Mouse (Mus musculus) ES-E14 (cell line): ENCODE measurements around the gene Ppp1r15a. TPM values are rescaled to one million over a fixed set of nuclear protein-coding genes. Genes with fewer than 3 reads are reported as not detected.

Experiments
- DNase-seq: peaks from one replicate; pipeline ENCODE4 v3.0.0-alpha.2; 2013; ENCODE audit warnings: low read depth, low spot score
- H3K27ac ChIP-seq: 2 replicates; pipeline ENCODE4 v1.5.1; 2012; ENCODE audit warnings: low read depth, mild to moderate bottlenecking, low read length, moderate library complexity, mixed read lengths; ENCODE audit not compliant: poor library complexity, insufficient read depth, severe bottlenecking
- H3K36me3 ChIP-seq: 2 replicates; pipeline ENCODE4 v1.6.1; 2012; ENCODE audit warnings: mild to moderate bottlenecking, low read length, moderate library complexity, mixed read lengths; ENCODE audit not compliant: control insufficient read depth, poor library complexity, insufficient read depth, severe bottlenecking
- H3K4me1 ChIP-seq, 2 experiments: fragments of 150-350 bp in 1 of 2; sonication (generic) in 1 of 2; 2 replicates each; pipeline ENCODE4 v1.6.1; 2012; ENCODE audit warnings: low read length in 2 of 2, mild to moderate bottlenecking in 1 of 2, mixed read lengths in 1 of 2; ENCODE audit not compliant: control insufficient read depth in 2 of 2, insufficient read depth in 2 of 2, poor library complexity in 1 of 2
- H3K4me3 ChIP-seq, 2 experiments: fragments of 150-350 bp in 1 of 2; sonication (generic) in 1 of 2; 2 replicates each; pipeline ENCODE4 v1.5.1; 2012; ENCODE audit warnings: low read length in 2 of 2, low read depth in 1 of 2, mild to moderate bottlenecking in 1 of 2, mixed read lengths in 1 of 2; ENCODE audit not compliant: insufficient read depth in 1 of 2, poor library complexity in 1 of 2, severe bottlenecking in 1 of 2
- H3K9ac ChIP-seq: 2 replicates; pipeline ENCODE4 v1.6.1; 2012; ENCODE audit warnings: low read depth, mild to moderate bottlenecking, low read length, mixed read lengths; ENCODE audit not compliant: poor library complexity, insufficient read depth, severe bottlenecking
- H3K9me3 ChIP-seq: fragments of 150-350 bp; sonication (generic); 2 replicates; pipeline ENCODE4 v1.6.1; 2012; ENCODE audit warnings: low read depth, mild to moderate bottlenecking, low read length; ENCODE audit not compliant: control insufficient read depth, insufficient read depth
- CHD2 ChIP-seq: IDR thresholded peaks from 2 replicates; pipeline ENCODE4 v1.6.1; 2014; ENCODE audit warnings: mild to moderate bottlenecking, low read depth, low read length, inconsistent platforms
- HCFC1 ChIP-seq: IDR thresholded peaks from 2 replicates; pipeline ENCODE4 v1.6.1; 2012; ENCODE audit warnings: low read length, inconsistent platforms, borderline replicate concordance; ENCODE audit not compliant: insufficient read depth
- MAFK ChIP-seq: IDR thresholded peaks from 2 replicates; pipeline ENCODE4 v1.6.1; 2014; ENCODE audit warnings: mild to moderate bottlenecking, low read depth, low read length, inconsistent platforms; ENCODE audit not compliant: insufficient read depth
- ZC3H11A ChIP-seq: IDR thresholded peaks from 2 replicates; pipeline ENCODE4 v1.6.1; 2012; ENCODE audit warnings: low read depth, mild to moderate bottlenecking, inconsistent platforms, low read length, borderline replicate concordance
- ZNF384 ChIP-seq: IDR thresholded peaks from 2 replicates; pipeline ENCODE4 v1.6.1; 2012; ENCODE audit warnings: low read depth, low read length, inconsistent platforms
- in situ Hi-C, 2 experiments: fragments of 600-800 bp; cut with MboI; formaldehyde crosslinking; loops; one replicate each; pipeline ENCODE4 v1.15.1; 2025; ENCODE audit warnings: low sequenced_read_pairs in 2 of 2, inconsistent platforms in 1 of 2; ENCODE audit not compliant: unreplicated experiment in 2 of 2
- total RNA-seq: library from RNA; depleted of rRNA; stranded (reverse); fragments of 300-350 nt; gene quantifications from 2 replicates; pipeline ENCODE4 v1.2.3, GENCODE M21; 2012

Ppp1r15a gene
- total RNA-seq, 1 experiment: 37.9 TPM

DNA sequence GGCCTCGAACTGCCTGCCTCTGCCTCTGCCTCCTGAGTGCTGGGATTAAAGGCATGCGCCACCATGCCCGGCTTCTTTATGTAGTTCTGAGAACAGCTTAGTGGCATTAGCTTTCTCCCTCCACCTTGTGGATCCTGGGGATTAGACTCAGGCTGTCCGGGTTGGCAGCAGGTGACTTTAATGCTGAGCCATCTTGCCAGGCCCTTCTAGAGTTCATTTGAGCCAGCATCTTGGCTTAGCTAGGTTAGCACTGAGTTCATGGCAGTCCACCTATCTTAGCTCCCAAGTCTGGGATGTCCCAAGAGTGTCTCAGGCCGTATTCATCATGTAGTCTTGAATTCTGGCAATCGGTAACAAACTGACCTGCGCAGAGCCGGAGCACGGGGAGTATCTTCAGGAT lies 39.4 kb upstream of the Ppp1r15a start:
- no peaks in the 10 kb centered on the region for H3K9me3 ChIP-seq
- TF ChIP-seq MAFK (no peak), ZNF384 (no peak), ZC3H11A (no peak), CHD2 (no peak), HCFC1 (no peak)
- peak overlapping the region; percentile 87 for H3K27ac ChIP-seq
- no peak for DNase-seq
- peak overlapping the region; percentile 79 for H3K9ac ChIP-seq
- peaks cover 20% of the 10 kb centered on the region for H3K36me3 ChIP-seq
- in situ Hi-C loops: no loop called here
- H3K4me3 ChIP-seq: peak overlapping the region in 1 of 2 experiments; percentile 56; a peak in 2 of 4 replicates
- peaks cover 5 to 16% of the 10 kb centered on the region in 2 experiments; a peak in 3 of 4 replicates for H3K4me1 ChIP-seq

- in situ Hi-C loops: no loop called here
- Histone ChIP-seq H3K4me1 (peaks cover 5 to 17% of the 10 kb centered on the region in 2 experiments; a peak in 3 of 4 replicates), H3K36me3 (peaks cover 20% of the 10 kb centered on the region), H3K9ac (peak overlapping the region; percentile 34; the same call in 1 of the 2 replicates), H3K9me3 (no peaks in the 10 kb centered on the region), H3K27ac (peak overlapping the region; percentile 87), H3K4me3 (peak overlapping the region in 1 of 2 experiments; percentile 56; a peak in 1 of 4 replicates)
- DNase-seq: no peak
- no peak for TF ChIP-seq MAFK
- TF ChIP-seq CHD2: peak; percentile 48; the same call in 1 of the 2 replicates
- TF ChIP-seq ZC3H11A: no peak
- no peak for TF ChIP-seq ZNF384
- TF ChIP-seq HCFC1: no peak
These were observed 38.7 kb upstream of the Ppp1r15a start for GRCm38 (mm10) chr7:45564811-45565210.

DNA sequence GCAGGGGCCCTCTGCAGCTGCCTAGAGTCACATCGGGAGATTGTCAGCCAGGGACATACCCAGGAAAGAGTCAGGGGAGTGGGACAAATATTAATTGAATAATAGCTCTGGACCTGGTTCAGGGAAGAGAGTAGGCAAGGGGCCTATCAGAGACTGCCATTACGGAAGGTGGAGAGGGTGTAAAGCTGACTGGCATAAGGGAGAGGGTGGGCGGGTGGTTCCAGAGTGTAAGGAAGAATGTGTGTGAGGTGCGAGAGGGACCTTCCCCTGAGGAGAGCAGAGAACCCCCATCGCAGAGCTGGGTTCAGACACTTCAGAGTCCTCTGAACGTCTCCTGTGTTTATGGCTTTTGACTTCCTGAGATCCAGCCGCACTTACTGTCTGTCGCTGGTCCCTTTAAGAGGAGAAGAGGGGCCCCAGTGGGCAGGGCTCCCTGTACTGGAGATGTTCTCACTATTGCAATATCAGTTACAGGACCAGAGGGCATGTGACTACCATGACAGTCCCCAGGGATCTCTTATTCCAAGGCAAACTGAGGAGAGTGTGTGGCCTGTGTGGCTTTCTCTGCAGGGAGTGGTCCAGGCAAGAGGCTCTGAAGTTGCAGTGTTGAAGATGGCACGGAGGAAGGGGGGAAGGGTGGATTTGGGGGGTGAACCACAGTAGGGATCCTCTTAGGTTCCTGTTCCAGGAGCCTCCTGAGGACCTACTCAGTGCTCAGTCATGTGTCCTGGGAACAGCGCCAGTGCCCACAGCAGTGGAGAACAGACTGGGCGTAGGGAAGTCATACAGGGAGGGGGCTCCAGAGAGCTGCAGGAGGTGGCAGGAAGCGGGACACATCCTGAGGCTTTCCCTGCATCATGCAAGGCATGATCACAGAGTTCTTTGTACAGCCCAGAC lies 35.8 kb upstream of the Ppp1r15a start:
- TF ChIP-seq ZNF384 (no peak), ZC3H11A (no peak), HCFC1 (no peak), CHD2 (no peak), MAFK (no peak)
- H3K27ac ChIP-seq: peak overlapping the region; percentile 34
- in situ Hi-C loops: no loop called here

DNA sequence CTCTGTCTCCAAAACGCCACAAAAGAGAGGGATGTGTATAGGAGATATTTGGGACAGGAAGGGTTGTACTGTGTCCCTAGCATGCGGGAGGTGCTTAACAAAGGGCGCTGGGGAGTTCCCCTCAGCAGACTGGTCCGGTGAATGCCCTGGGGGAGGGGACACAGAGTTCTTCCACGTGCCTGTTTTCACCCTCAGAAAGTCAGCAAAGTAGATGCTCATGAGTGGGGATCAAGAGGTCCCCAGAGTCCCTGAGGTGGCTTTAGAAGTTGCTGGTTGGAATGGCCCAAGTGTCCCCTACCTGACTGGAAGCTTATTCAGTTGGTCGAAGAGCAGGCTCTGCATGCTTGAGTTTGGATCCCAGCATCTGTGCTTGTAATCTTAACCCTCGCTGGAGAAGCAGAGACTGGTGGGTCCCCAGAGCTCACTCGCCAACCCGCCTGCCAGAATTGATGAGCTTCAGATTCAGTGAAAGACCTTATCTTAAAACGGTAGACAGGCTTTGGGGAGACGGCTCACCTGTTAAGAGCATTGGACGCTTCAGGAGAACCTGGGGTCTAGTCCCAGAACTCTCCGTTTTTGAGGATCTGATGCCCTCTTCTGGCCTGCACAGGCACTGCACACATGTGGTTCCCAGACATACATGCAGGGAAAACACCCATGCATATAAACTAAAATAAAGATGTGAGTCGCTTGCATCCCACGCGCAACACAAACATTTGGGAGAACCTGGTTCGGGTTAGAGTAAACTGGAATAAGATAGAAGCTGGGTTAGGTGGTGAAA lies 35.0 kb upstream of the Ppp1r15a start:
- Histone ChIP-seq H3K27ac (peak overlapping the region; percentile 98), H3K9me3 (no peaks in the 10 kb centered on the region), H3K4me1 (peaks cover 10 to 19% of the 10 kb centered on the region in 2 experiments; a peak in 3 of 4 replicates), H3K4me3 (peak overlapping the region; percentile 47 to 64), H3K36me3 (peaks cover 12% of the 10 kb centered on the region), H3K9ac (peak overlapping the region; percentile 72)
- in situ Hi-C loops: no loop called here
- DNase-seq: no peak
- TF ChIP-seq ZC3H11A: peak; percentile 65; the same call in 1 of the 2 replicates
- no peak for TF ChIP-seq HCFC1
- no peak for TF ChIP-seq CHD2

More for the DNA sequence above, 35.8 kb upstream of the Ppp1r15a start:
- Histone ChIP-seq H3K4me1 (peaks cover 10 to 17% of the 10 kb centered on the region in 2 experiments; a peak in 3 of 4 replicates), H3K9me3 (no peaks in the 10 kb centered on the region), H3K36me3 (peaks cover 19% of the 10 kb centered on the region), H3K4me3 (peak overlapping the region; percentile 47 to 64; a peak in 3 of 4 replicates), H3K9ac (peak overlapping the region; percentile 72; the same call in 1 of the 2 replicates)
- DNase-seq: no peak
